Mouse (Mus musculus): ENCODE results near the gene Cops9.

The Cops9 gene

GRCm38 (mm10) chr1:92605482-92605881, 36.3 kb downstream of the Cops9 start, which contains the start of gene Olfr1410:
Gene Olfr1410, plus strand, starts transcription at chr1:92605782.
- no peak for DNase-seq (ENCODE audit: low spot score in 2 of 2)

- no peak for DNase-seq (ENCODE audit: low spot score in 2 of 2)
These were observed 45.8 kb downstream of the Cops9 start for GRCm38 (mm10) chr1:92596019-92596418.

- no peak for DNase-seq (ENCODE audit: low spot score in 2 of 2)
These were observed 47.7 kb downstream of the Cops9 start, which contains the start of gene Olfr1411 for GRCm38 (mm10) chr1:92594111-92594510. Gene Olfr1411, plus strand, starts transcription at chr1:92594411.
